Mouse (Mus musculus): Measurements from ENCODE around the gene Vmn1r113. TPM values are rescaled to one million over a fixed set of nuclear protein-coding genes. Genes with fewer than 3 reads are reported as not detected.
"Not testable (repeated sequence)": the region's sequence is repeated elsewhere in the genome, so short reads cannot be mapped to it uniquely, and the experiment has no call there.

Vmn1r113 gene
- not detected in 2 replicates for polyA plus RNA-seq (2015; fragmentation: Nextera tagmentation; extraction: Ambion mirVana)

DNA sequence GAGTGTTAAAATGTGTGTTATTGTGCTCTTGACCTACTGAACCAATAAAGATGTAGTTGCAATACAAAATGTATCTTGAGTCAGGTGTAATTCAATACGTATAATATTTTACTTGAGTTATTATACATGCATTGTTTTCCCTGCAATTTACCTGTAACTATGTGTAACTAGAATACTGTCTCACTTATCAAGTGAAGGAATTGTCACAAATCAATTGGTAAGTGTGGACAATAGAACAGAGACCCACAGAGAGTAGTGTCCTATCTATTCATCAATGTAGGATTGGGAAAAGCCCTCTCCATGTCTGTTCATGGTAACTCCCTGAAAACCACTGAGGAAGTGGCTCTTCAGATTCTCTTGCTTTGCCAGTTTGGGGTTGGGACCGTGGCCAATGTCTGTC, at the start of gene Vmn1r113:
Vmn1r113 (plus strand) TSS at position 301 of the 400 bp plus-strand sequence.
- not testable (repeated sequence) for H3K36me3 ChIP-seq; H3K4me2 ChIP-seq; H3K4me1 ChIP-seq; H3K27me3 ChIP-seq (replicated peaks); H3K9me3 ChIP-seq (replicated peaks); ATAC-seq (ENCODE audit: low FRiP score); H3K9ac ChIP-seq (replicated peaks); H3K4me3 ChIP-seq (replicated peaks); H3K27ac ChIP-seq (replicated peaks)
- WGBS = 74% methylated on average over 2 of the region's 2 CpGs

DNA sequence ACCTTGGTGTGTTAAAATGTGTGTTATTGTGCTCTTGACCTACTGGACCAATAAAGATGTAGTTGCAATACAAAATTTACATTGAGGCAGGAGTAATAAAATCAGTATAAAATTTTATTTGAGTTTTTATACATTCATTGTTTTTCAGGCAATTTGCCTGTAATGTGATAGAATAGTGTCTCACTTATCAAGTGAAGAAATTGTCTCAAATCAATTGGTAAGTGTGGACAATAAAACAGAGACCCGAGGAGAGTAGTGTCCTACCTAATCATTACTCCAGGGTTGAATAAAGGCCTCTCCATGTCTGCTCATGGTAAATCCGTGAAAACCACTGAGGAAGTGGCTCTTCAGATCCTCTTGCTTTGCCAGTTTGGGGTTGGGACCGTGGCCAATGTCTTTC, 16.2 kb upstream of the Vmn1r113 start, which contains the start of gene Vmn1r112:
Vmn1r112 (plus strand) TSS at position 301 of the 400 bp plus-strand sequence.
- not testable (repeated sequence) for H3K4me1 ChIP-seq; H3K27ac ChIP-seq (replicated peaks); H3K4me3 ChIP-seq (replicated peaks); H3K36me3 ChIP-seq; H3K9ac ChIP-seq (replicated peaks); H3K27me3 ChIP-seq (replicated peaks); H3K9me3 ChIP-seq (replicated peaks); ATAC-seq (ENCODE audit: low FRiP score); H3K4me2 ChIP-seq
- whole genome bisulfite sequencing = no CpG with 5 or more reads among the region's 3 CpGs

DNA sequence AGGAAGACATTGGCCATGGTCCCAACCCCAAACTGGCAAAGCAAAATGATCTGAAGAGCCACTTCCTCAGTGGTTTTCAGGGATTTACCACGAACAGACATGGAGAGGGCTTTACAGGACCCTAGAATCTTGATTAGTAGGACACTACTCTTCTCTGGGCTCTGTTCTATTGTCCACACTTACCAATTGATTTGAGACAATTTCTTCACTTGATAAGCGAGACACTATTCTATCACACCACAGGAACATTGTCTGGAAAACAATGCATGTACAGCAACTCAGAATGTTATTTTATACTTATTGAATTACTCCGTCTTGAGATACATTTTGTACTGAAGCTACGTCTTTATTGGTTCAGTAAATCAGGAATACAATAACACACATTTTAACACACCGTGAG, 25.0 kb downstream of the Vmn1r113 start, which contains the start of gene Vmn1r114:
Vmn1r114 (minus strand) TSS at position 101 of the 400 bp plus-strand sequence.
- not testable (repeated sequence) for H3K27ac ChIP-seq (replicated peaks); ATAC-seq (ENCODE audit: low FRiP score); H3K9ac ChIP-seq (replicated peaks); H3K36me3 ChIP-seq; H3K4me1 ChIP-seq; H3K4me3 ChIP-seq (replicated peaks); H3K4me2 ChIP-seq; H3K27me3 ChIP-seq (replicated peaks); H3K9me3 ChIP-seq (replicated peaks)
- no CpG with 5 or more reads among the region's 5 CpGs for WGBS

Other genes with a start within 250 kb of the Vmn1r113 start
- not detected in 2 replicates for gene Gm5726, start 241.5 kb upstream of the Vmn1r113 start, polyA plus RNA-seq (2015; fragmentation: Nextera tagmentation; extraction: Ambion mirVana)
- gene Gm4141, start 211.0 kb upstream of the Vmn1r113 start, polyA plus RNA-seq (2015; fragmentation: Nextera tagmentation; extraction: Ambion mirVana) = not detected in 2 replicates
- not detected in 2 replicates for gene Gm4513, start 188.3 kb upstream of the Vmn1r113 start, polyA plus RNA-seq (2015; fragmentation: Nextera tagmentation; extraction: Ambion mirVana)
- not detected in 2 replicates for gene Vmn1r107, start 118.4 kb upstream of the Vmn1r113 start, polyA plus RNA-seq (2015; fragmentation: Nextera tagmentation; extraction: Ambion mirVana)
- not detected in 2 replicates for gene Vmn1r111, start 84.1 kb upstream of the Vmn1r113 start, polyA plus RNA-seq (2015; fragmentation: Nextera tagmentation; extraction: Ambion mirVana)
- not detected in 2 replicates for gene Gm10668, start 56.7 kb upstream of the Vmn1r113 start, polyA plus RNA-seq (2015; fragmentation: Nextera tagmentation; extraction: Ambion mirVana)
- not detected in 2 replicates for gene Vmn1r112, start 16.1 kb upstream of the Vmn1r113 start, polyA plus RNA-seq (2015; fragmentation: Nextera tagmentation; extraction: Ambion mirVana)
- gene Vmn1r114, start 24.9 kb downstream of the Vmn1r113 start, polyA plus RNA-seq (2015; fragmentation: Nextera tagmentation; extraction: Ambion mirVana) = not detected in 2 replicates
- gene Vmn1r115, start 57.7 kb downstream of the Vmn1r113 start, polyA plus RNA-seq (2015; fragmentation: Nextera tagmentation; extraction: Ambion mirVana) = not detected in 2 replicates
- gene Vmn1r116, start 85.0 kb downstream of the Vmn1r113 start, polyA plus RNA-seq (2015; fragmentation: Nextera tagmentation; extraction: Ambion mirVana) = not detected in 2 replicates
- gene Vmn1r117, start 96.8 kb downstream of the Vmn1r113 start, polyA plus RNA-seq (2015; fragmentation: Nextera tagmentation; extraction: Ambion mirVana) = not detected in 2 replicates
- not detected in 2 replicates for gene Vmn1r118, start 125.1 kb downstream of the Vmn1r113 start, polyA plus RNA-seq (2015; fragmentation: Nextera tagmentation; extraction: Ambion mirVana)
- gene Vmn1r119, start 225.2 kb downstream of the Vmn1r113 start, polyA plus RNA-seq (2015; fragmentation: Nextera tagmentation; extraction: Ambion mirVana) = not detected in 2 replicates

Data from neural tube, embryonic 15.5 days (tissue).